Mouse (Mus musculus): Measurements from ENCODE around the gene Cmtm7. TPM values are rescaled to one million over a fixed set of nuclear protein-coding genes. Genes with fewer than 3 reads are reported as not detected.

Gene Cmtm7
- total RNA-seq, 1 experiment from 2014 or later, result 511 TPM

GRCm38 (mm10) chr9:114797329-114798004 lies 15.8 kb upstream of the Cmtm7 start:
- peak; percentile 91 for ATAC-seq (replicated peaks; ENCODE audit: low read depth, poor library complexity, severe bottlenecking)

GRCm38 (mm10) chr9:114796473-114797050 lies 14.9 kb upstream of the Cmtm7 start:
- ATAC-seq (replicated peaks; ENCODE audit: low read depth, poor library complexity, severe bottlenecking), result no peak

DNA sequence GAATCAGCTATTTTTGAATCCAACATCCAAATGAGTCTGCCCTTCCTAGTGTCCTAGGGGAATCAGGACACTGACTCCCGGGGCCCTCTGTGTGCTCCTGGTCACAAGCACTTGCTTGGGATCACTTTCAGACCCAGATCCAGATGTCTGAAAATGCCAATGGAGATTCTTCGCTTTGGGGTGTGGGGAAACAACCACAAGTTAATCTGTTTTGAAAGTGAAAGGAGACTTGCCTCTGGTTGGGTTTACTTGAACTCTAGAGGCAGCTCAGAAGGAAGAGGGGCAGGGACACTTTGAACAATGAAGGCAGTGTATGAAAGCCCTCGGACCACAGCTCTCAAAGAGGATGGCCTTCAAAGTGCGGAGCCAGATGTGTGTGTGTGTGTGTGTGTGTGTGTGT lies 12.8 kb upstream of the Cmtm7 start:
- ATAC-seq (replicated peaks; ENCODE audit: low read depth, poor library complexity, severe bottlenecking), result peak; percentile 30

GRCm38 (mm10) chr9:114793764-114794295 lies 12.2 kb upstream of the Cmtm7 start:
- ATAC-seq (replicated peaks; ENCODE audit: low read depth, poor library complexity, severe bottlenecking), result peak; percentile 27; the same call in 1 of the 2 replicates

DNA sequence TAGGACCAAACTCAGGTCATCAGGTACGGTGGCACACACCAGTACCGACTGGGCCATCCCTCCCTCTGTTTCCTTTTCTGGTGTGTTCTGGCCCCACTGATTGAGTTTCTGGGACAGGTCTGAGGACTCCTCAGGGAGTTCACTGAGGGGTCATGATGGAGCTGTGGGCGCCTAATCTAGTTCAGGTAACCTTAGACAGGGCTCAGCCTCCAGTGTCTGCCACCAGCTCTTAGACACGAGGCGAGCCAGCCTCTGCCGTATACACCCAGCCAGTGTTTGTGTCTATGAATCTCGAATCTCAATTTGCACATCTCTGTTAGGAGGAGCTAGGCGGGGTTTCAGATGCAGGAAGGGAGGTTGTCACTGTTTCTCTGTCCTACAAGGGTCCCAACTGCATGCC lies 8.3 kb upstream of the Cmtm7 start:
- ATAC-seq (replicated peaks; ENCODE audit: low read depth, poor library complexity, severe bottlenecking), result no peak

GRCm38 (mm10) chr9:114789557-114789956 lies 7.9 kb upstream of the Cmtm7 start:
- peak; percentile 28 for ATAC-seq (replicated peaks; ENCODE audit: low read depth, poor library complexity, severe bottlenecking)

- 0 out of 2 replicates have a peak, but pooled peaks have one; percentile 4 for ATAC-seq (replicated peaks; ENCODE audit: low read depth, poor library complexity, severe bottlenecking)
Measured at GRCm38 (mm10) chr9:114788697-114789096, 7.0 kb upstream of the Cmtm7 start.

- peak; percentile 63 for ATAC-seq (replicated peaks; ENCODE audit: low read depth, poor library complexity, severe bottlenecking)
Measured at GRCm38 (mm10) chr9:114787716-114788115, 6.1 kb upstream of the Cmtm7 start.

- ATAC-seq (replicated peaks; ENCODE audit: low read depth, poor library complexity, severe bottlenecking), result no peak
Measured at GRCm38 (mm10) chr9:114787134-114787533, 5.5 kb upstream of the Cmtm7 start.

DNA sequence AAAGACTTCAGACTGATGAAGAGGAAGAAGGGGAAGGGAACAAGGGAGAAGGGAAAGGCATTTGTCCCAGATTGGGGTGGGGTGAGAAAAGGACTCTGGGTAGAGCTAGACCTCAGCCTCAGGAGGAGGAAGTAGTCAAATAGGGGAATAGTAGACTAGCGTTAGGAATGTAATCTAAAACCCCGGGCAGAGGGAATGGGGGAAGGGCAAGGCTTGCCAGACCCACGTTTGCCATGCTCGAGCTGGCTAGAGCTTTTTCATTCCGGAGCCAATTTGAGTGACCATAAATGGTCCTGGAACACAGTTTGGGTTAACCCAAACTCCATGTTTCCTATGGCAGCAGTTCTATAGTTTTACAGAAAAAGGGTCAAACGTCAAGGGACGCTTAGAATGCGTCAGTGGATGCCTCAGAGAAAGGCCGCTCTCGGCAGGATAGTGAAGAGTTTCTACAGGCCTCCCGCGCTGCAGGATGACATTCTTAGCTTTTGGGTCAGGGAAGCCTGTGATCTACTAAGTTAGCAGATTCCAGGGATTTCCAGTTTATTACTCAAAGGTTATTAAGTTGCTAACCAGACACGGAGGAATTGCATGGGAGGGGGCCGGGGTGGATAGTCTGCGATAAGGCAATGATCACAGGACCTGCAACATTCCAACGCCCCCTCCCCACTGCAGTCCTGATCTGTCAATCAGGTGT lies 3.9 kb upstream of the Cmtm7 start:
- no peak for ATAC-seq (replicated peaks; ENCODE audit: low read depth, poor library complexity, severe bottlenecking)

GRCm38 (mm10) chr9:114780746-114781525 lies 720 bp downstream of the Cmtm7 start:
- peak; percentile 17 for ATAC-seq (replicated peaks; ENCODE audit: low read depth, poor library complexity, severe bottlenecking)

GRCm38 (mm10) chr9:114779984-114780745 lies 1.5 kb downstream of the Cmtm7 start:
- no peak for ATAC-seq (replicated peaks; ENCODE audit: low read depth, poor library complexity, severe bottlenecking)

DNA sequence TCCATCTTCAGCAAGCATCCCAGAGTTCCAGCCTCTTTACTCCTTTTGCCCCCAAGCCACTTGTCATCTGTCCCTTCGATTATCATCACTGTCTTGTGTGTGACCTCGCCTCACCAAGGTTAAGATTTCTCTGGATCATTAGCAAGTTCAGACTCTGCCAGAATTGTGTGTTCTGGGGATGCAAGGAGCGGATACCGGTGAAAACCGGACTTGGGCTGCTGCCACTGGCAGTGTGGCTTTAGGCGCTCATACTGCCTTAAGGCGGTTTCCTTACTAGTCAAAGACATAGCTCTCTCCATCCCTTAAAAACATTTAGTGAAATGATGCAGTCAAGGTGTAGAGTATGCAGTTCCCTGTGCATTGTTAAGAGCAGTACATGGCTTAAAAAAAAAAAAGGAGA lies 2.8 kb downstream of the Cmtm7 start:
- ATAC-seq (replicated peaks; ENCODE audit: low read depth, poor library complexity, severe bottlenecking), result no peak

DNA sequence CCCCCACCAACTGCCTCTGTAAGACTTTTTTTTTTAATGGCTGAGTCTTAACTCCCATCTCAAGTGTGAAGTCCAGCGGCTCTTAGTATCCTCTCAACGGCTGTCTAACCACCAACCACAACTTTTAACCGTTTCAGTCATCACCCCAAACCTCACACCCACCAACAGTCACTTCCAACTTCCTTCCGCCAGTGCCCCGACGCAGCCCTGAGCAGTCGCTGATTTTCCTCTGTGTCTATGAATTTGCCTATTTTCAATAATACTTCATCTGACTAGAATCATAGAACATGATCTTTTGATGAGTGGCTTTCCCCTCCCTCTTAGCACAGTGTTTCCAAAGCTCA lies 3.6 kb downstream of the Cmtm7 start:
- peak; percentile 37 for ATAC-seq (replicated peaks; ENCODE audit: low read depth, poor library complexity, severe bottlenecking)

DNA sequence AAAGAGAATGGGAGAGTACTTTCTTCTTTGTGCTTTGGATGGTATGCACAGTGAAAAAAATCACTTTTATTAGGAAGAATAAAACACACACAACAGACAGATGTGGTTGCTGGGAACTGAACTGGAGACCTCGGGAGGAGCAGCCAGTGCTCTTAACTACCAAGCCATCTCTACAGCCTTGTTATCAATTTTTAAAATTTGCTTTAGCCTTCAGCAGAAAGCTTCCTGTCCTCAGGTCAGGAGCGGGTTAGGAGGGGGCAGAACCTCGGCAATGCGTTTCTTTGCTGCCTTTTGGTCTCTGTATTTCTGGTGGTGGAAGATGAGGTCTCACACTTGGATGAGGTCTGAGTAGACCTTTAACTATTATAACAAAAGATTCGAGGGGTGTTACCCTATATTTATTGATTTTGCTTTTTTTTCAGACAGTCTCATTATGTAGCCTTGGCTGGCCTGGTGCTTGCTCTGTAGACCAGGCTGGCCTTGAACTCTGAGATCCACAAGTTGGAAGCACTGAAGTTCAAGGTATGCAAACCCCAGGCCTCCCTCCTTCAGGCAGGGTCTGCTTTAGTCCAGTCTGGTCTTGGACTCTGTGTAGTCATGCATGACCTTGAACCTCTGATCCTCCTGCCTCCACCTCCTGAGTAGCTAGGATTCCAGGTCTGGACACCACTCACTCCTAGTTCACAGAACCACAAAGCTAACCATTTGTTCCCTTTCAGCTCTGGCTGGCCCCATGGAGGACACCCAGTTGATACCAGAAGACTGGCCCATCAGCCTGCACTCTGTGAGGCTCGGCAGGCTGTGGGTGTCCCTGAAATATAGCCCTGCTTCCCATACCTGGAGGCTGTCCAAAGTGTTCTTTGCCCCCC lies 4.2 kb downstream of the Cmtm7 start:
- ATAC-seq (replicated peaks; ENCODE audit: low read depth, poor library complexity, severe bottlenecking), result peak; percentile 7; the same call in 1 of the 2 replicates

DNA sequence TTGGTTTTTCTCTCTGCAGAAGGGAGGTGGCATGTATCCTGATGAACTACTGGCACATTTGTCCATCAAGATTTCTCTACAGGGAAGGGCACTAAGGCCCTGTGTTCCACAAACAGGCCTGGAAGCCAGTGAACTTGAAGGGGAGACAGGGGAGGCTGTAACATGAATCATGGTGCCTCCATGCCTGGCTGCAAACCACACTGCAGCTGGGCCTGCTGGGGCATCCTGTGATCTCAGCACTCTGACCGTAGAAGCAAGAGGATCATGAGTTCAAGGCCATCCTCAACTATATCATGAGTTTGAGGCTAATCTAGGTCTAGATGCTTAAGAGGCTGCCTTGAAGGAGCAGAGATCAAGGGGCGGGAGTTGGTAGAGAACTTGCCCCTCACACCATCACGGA lies 5.3 kb downstream of the Cmtm7 start:
- ATAC-seq (replicated peaks; ENCODE audit: low read depth, poor library complexity, severe bottlenecking), result no peak

- ATAC-seq (replicated peaks; ENCODE audit: low read depth, poor library complexity, severe bottlenecking), result peak; percentile 65
Measured at GRCm38 (mm10) chr9:114775272-114775671, 6.4 kb downstream of the Cmtm7 start.

DNA sequence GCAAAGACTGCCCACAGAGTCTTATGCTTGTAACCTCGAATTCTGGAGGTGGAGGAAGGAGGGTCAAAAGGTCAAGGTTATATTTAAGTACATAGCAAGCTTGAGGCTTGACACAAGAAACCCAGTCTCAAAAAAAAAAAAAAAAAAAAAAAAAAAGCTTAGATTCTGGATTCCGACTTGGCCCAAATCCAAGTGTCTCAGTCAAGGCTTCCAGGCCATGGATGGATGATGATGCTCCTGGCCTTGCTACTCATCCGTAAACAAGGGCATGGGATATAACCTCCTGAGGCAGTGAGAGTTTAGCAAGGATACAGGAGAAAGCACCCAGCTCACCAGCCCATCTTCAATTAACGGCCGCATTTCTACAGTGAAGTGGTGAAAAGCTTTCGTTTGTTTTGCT lies 7.0 kb downstream of the Cmtm7 start:
- ATAC-seq (replicated peaks; ENCODE audit: low read depth, poor library complexity, severe bottlenecking), result no peak

DNA sequence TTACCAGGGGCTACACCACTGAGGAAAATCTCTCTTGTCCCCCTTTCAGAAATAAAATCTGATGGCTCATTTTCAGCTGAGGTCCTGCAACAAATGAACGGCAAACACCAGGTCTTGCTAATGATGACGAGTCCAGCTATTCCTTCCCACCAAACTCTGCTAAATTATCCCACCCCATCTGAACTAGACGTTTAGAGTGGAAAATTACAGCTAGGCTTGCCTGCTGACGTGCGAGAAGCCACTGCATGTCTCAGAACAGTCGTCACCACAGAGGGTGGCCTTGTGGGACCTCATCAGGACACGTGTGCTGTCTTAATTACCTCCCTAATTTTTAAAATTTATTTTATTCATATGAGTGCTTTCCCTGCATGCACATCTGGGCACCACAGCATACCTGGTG lies 10.1 kb downstream of the Cmtm7 start:
- no peak for ATAC-seq (replicated peaks; ENCODE audit: low read depth, poor library complexity, severe bottlenecking)

Measured in common myeloid progenitor, adult 5-6 weeks (primary cell).